Mouse (Mus musculus): ENCODE measurements at regions not wholly inside any gene's neighbourhood (a gene's known extent, or its start where the extent isn't known, plus 50 kb on each side); places are given as distances from the start of the nearest gene placed in this dataset.
"Not testable (repeated sequence)": the region's sequence is repeated elsewhere in the genome, so short reads cannot be mapped to it uniquely, and the experiment has no call there.

- no peak for DNase-seq (ENCODE audit: low spot score in 2 of 2)
Observed at GRCm38 (mm10) chr5:81878563-81878962, 858.6 kb downstream of the Adgrl3 start.

- no peak for DNase-seq (ENCODE audit: low spot score in 2 of 2)
Observed at GRCm38 (mm10) chr5:81893358-81893757, 873.4 kb downstream of the Adgrl3 start.

GRCm38 (mm10) chr5:81909368-81909767 is 889.4 kb downstream of the Adgrl3 start:
- no peak for DNase-seq (ENCODE audit: low spot score in 2 of 2)

GRCm38 (mm10) chr5:81909964-81910363 is 890.0 kb downstream of the Adgrl3 start:
- DNase-seq (ENCODE audit: low spot score in 2 of 2): no peak

- DNase-seq (ENCODE audit: low spot score in 2 of 2): no peak
Observed at GRCm38 (mm10) chr5:81916667-81917066, 896.7 kb downstream of the Adgrl3 start.

- DNase-seq (ENCODE audit: low spot score in 2 of 2): no peak
Observed at GRCm38 (mm10) chr5:81940798-81941197, 920.9 kb downstream of the Adgrl3 start.

- DNase-seq (ENCODE audit: low spot score in 2 of 2): no peak
Observed at GRCm38 (mm10) chr5:81969685-81970524, 950.0 kb downstream of the Adgrl3 start.

GRCm38 (mm10) chr5:81970525-81971011 is 950.6 kb downstream of the Adgrl3 start:
- DNase-seq (ENCODE audit: low spot score in 2 of 2): no peak

GRCm38 (mm10) chr5:81976515-81976914 is 956.6 kb downstream of the Adgrl3 start:
- no peak for DNase-seq (ENCODE audit: low spot score in 2 of 2)

- DNase-seq (ENCODE audit: low spot score in 2 of 2): no peak
Observed at GRCm38 (mm10) chr5:81983351-81983750, 963.4 kb downstream of the Adgrl3 start.

GRCm38 (mm10) chr5:81988069-81988468 is 968.1 kb downstream of the Adgrl3 start:
- no peak for DNase-seq (ENCODE audit: low spot score in 2 of 2)

- no peak for DNase-seq (ENCODE audit: low spot score in 2 of 2)
Observed at GRCm38 (mm10) chr5:82007955-82008354, 988.0 kb downstream of the Adgrl3 start.

GRCm38 (mm10) chr5:82024126-82024525 is 1004.2 kb downstream of the Adgrl3 start:
- DNase-seq (ENCODE audit: low spot score in 2 of 2): no peak

- DNase-seq (ENCODE audit: low spot score in 2 of 2): peak in 1 of 2 experiments; percentile 9
Observed at GRCm38 (mm10) chr5:82034776-82035175, 1014.8 kb downstream of the Adgrl3 start.

- DNase-seq (ENCODE audit: low spot score in 2 of 2): no peak
Observed at GRCm38 (mm10) chr5:82046106-82046505, 1026.2 kb downstream of the Adgrl3 start.

GRCm38 (mm10) chr5:82059108-82059838 is 1039.3 kb downstream of the Adgrl3 start:
- no peak for DNase-seq (ENCODE audit: low spot score in 2 of 2)

- DNase-seq (ENCODE audit: low spot score in 2 of 2): no peak
Observed at GRCm38 (mm10) chr5:82060679-82061078, 1040.7 kb downstream of the Adgrl3 start.

GRCm38 (mm10) chr5:82069221-82069620 is 1049.3 kb downstream of the Adgrl3 start:
- DNase-seq (ENCODE audit: low spot score in 2 of 2): not testable (repeated sequence)

- DNase-seq (ENCODE audit: low spot score in 2 of 2): no peak
Observed at GRCm38 (mm10) chr5:82089401-82089800, 1069.5 kb downstream of the Adgrl3 start.

- DNase-seq (ENCODE audit: low spot score in 2 of 2): no peak
Observed at GRCm38 (mm10) chr5:82103056-82103807, 1083.3 kb downstream of the Adgrl3 start.

- DNase-seq (ENCODE audit: low spot score in 2 of 2): no peak
Observed at GRCm38 (mm10) chr5:82103857-82104256, 1083.9 kb downstream of the Adgrl3 start.
